Mouse (Mus musculus) CH12.LX (cell line): Measurements from ENCODE around the gene Heatr4. TPM values are rescaled to one million over a fixed set of nuclear protein-coding genes. Genes with fewer than 3 reads are reported as not detected.

Experiments
- DNase-seq: peaks from one replicate; pipeline ENCODE4 v3.0.0-alpha.2; 2013; ENCODE audit errors: extremely low read depth
- H3K27ac ChIP-seq: 2 replicates; pipeline ENCODE4 v1.5.1; 2012; ENCODE audit warnings: low read depth, mild to moderate bottlenecking, control low read depth, moderate library complexity; ENCODE audit not compliant: insufficient read depth
- H3K27me3 ChIP-seq: replicated peaks from 2 replicates; pipeline ENCODE3; 2012; ENCODE audit warnings: inconsistent platforms
- H3K36me3 ChIP-seq, 2 experiments: replicated peaks in 1 of 2; 2 replicates each; pipeline versions ENCODE3 to v1.6.1; 2012; ENCODE audit warnings: inconsistent platforms in 1 of 2, low read length in 1 of 2, mild to moderate bottlenecking in 1 of 2, mixed read lengths in 1 of 2, moderate library complexity in 1 of 2; ENCODE audit not compliant: control insufficient read depth in 1 of 2, insufficient read depth in 1 of 2
- H3K4me1 ChIP-seq, 2 experiments: 2 replicates each; pipeline ENCODE4 v1.6.1; 2012; ENCODE audit warnings: inconsistent platforms in 1 of 2, moderate library complexity in 1 of 2; ENCODE audit not compliant: insufficient read depth in 2 of 2, control insufficient read depth in 1 of 2
- H3K4me2 ChIP-seq: 2 replicates; pipeline ENCODE4 v1.6.1; 2012; ENCODE audit warnings: low read depth, mild to moderate bottlenecking, control low read depth; ENCODE audit not compliant: poor library complexity, insufficient read depth, severe bottlenecking
- H3K4me3 ChIP-seq, 3 experiments: fragments of 150-350 bp in 1 of 3; sonication (generic) in 1 of 3; replicated peaks in 1 of 3; 2 replicates each; pipeline versions ENCODE3 to v1.5.1; 2011 to 2012; ENCODE audit warnings: low read depth in 2 of 3, low read length in 2 of 3, mild to moderate bottlenecking in 2 of 3, moderate library complexity in 2 of 3, control low read depth in 1 of 3, improper control_type of control experiment in 1 of 3, inconsistent platforms in 1 of 3, mixed read lengths in 1 of 3; ENCODE audit not compliant: poor library complexity in 1 of 3
- H3K79me2 ChIP-seq: replicated peaks from 2 replicates; pipeline ENCODE4 v1.6.1; 2012; ENCODE audit warnings: mild to moderate bottlenecking, moderate library complexity; ENCODE audit not compliant: control insufficient read depth, poor library complexity, insufficient read depth, severe bottlenecking; ENCODE audit errors: extremely low read depth
- H3K9ac ChIP-seq: 2 replicates; pipeline ENCODE4 v1.6.1; 2012; ENCODE audit warnings: low read depth, mild to moderate bottlenecking, control low read depth, moderate library complexity; ENCODE audit not compliant: insufficient read depth
- H3K9me3 ChIP-seq: replicated peaks from 2 replicates; pipeline ENCODE3; 2012; ENCODE audit warnings: low read length, inconsistent platforms, mixed read lengths
- BHLHE40 ChIP-seq: IDR thresholded peaks from 2 replicates; pipeline ENCODE4 v1.6.1; 2011; ENCODE audit warnings: mild to moderate bottlenecking, low read depth, low read length, improper control_type of control experiment
- CHD1 ChIP-seq: IDR thresholded peaks from 2 replicates; pipeline ENCODE4 v1.6.1; 2012; ENCODE audit warnings: low read depth, low read length, improper control_type of control experiment, inconsistent platforms
- CHD2 ChIP-seq: IDR thresholded peaks from 2 replicates; pipeline ENCODE4 v1.6.1; 2011; ENCODE audit warnings: low read length, improper control_type of control experiment
- CTCF ChIP-seq, 2 experiments: IDR thresholded peaks in 1 of 2; conservative IDR thresholded peaks in 1 of 2; 2 replicates each; pipeline ENCODE4 v1.5.1; 2011 to 2012; ENCODE audit warnings: low read depth in 2 of 2, low read length in 2 of 2, improper control_type of control experiment in 1 of 2, inconsistent platforms in 1 of 2, mild to moderate bottlenecking in 1 of 2, moderate library complexity in 1 of 2
- E2F4 ChIP-seq: IDR thresholded peaks from 2 replicates; pipeline ENCODE4 v1.6.1; 2011; ENCODE audit warnings: low read depth, low read length, improper control_type of control experiment; ENCODE audit not compliant: insufficient replicate concordance
- EP300 ChIP-seq: IDR thresholded peaks from 2 replicates; pipeline ENCODE4 v1.6.1; 2011; ENCODE audit warnings: low read length, improper control_type of control experiment
- ETS1 ChIP-seq: conservative IDR thresholded peaks from 2 replicates; pipeline ENCODE4 v1.6.1; 2012; ENCODE audit warnings: low read depth, mild to moderate bottlenecking, inconsistent platforms, low read length, improper control_type of control experiment, moderate library complexity
- GABPA ChIP-seq: IDR thresholded peaks from 2 replicates; pipeline ENCODE4 v1.6.1; 2012; ENCODE audit warnings: low read depth, low read length, improper control_type of control experiment, inconsistent platforms; ENCODE audit not compliant: insufficient replicate concordance
- IRF4 ChIP-seq: IDR thresholded peaks from 2 replicates; pipeline ENCODE4 v1.6.1; 2014; ENCODE audit warnings: low read depth, mild to moderate bottlenecking, inconsistent platforms, low read length, improper control_type of control experiment
- JUN ChIP-seq: IDR thresholded peaks from 2 replicates; pipeline ENCODE4 v1.6.1; 2011; ENCODE audit warnings: low read depth, mild to moderate bottlenecking, low read length, improper control_type of control experiment, moderate library complexity; ENCODE audit not compliant: insufficient read depth
- JUND ChIP-seq: conservative IDR thresholded peaks from 2 replicates; pipeline ENCODE4 v1.6.1; 2011; ENCODE audit warnings: low read depth, low read length, improper control_type of control experiment
- KAT2A ChIP-seq: IDR thresholded peaks from 2 replicates; pipeline ENCODE4 v1.6.1; 2012; ENCODE audit warnings: low read length, improper control_type of control experiment, inconsistent platforms; ENCODE audit not compliant: insufficient replicate concordance
- MAFK ChIP-seq: IDR thresholded peaks from 2 replicates; pipeline ENCODE4 v1.6.1; 2011; ENCODE audit warnings: low read length, improper control_type of control experiment; ENCODE audit not compliant: insufficient replicate concordance
- MAX ChIP-seq: IDR thresholded peaks from 2 replicates; pipeline ENCODE4 v1.6.1; 2011; ENCODE audit warnings: low read length, improper control_type of control experiment
- MAZ ChIP-seq: IDR thresholded peaks from 2 replicates; pipeline ENCODE4 v1.6.1; 2012; ENCODE audit warnings: low read depth, mild to moderate bottlenecking, inconsistent platforms, low read length, improper control_type of control experiment, moderate library complexity
- MEF2A ChIP-seq: IDR thresholded peaks from 2 replicates; pipeline ENCODE4 v1.6.1; 2014; ENCODE audit warnings: low read depth, mild to moderate bottlenecking, inconsistent platforms, low read length, improper control_type of control experiment, borderline replicate concordance
- MXI1 ChIP-seq: IDR thresholded peaks from 2 replicates; pipeline ENCODE4 v1.6.1; 2011; ENCODE audit warnings: mild to moderate bottlenecking, low read depth, low read length, improper control_type of control experiment
- MYC ChIP-seq: IDR thresholded peaks from 2 replicates; pipeline ENCODE4 v1.6.1; 2011; ENCODE audit warnings: low read depth, mild to moderate bottlenecking, improper control_type of control experiment, low read length
- RAD21 ChIP-seq: IDR thresholded peaks from 2 replicates; pipeline ENCODE4 v1.6.1; 2011; ENCODE audit warnings: low read depth, mild to moderate bottlenecking, low read length, improper control_type of control experiment, moderate library complexity
- RCOR1 ChIP-seq: conservative IDR thresholded peaks from 2 replicates; pipeline ENCODE4 v1.6.1; 2012; ENCODE audit warnings: low read depth, mild to moderate bottlenecking, inconsistent platforms, low read length, improper control_type of control experiment
- SMC3 ChIP-seq: IDR thresholded peaks from 2 replicates; pipeline ENCODE4 v1.6.1; 2011; ENCODE audit warnings: low read depth, low read length, improper control_type of control experiment
- TCF12 ChIP-seq: IDR thresholded peaks from 2 replicates; pipeline ENCODE4 v1.6.1; 2014; ENCODE audit warnings: low read depth, mild to moderate bottlenecking, inconsistent platforms, low read length, improper control_type of control experiment
- USF2 ChIP-seq: conservative IDR thresholded peaks from 2 replicates; pipeline ENCODE4 v1.6.1; 2011; ENCODE audit warnings: low read depth, low read length, improper control_type of control experiment
- ZC3H11A ChIP-seq: IDR thresholded peaks from 2 replicates; pipeline ENCODE4 v1.6.1; 2012; ENCODE audit warnings: low read depth, mild to moderate bottlenecking, inconsistent platforms, low read length, improper control_type of control experiment
- ZMIZ1 ChIP-seq: IDR thresholded peaks from 2 replicates; pipeline ENCODE4 v1.6.1; 2012; ENCODE audit warnings: low read depth, mild to moderate bottlenecking, inconsistent platforms, low read length, improper control_type of control experiment
- ZNF384 ChIP-seq: IDR thresholded peaks from 2 replicates; pipeline ENCODE4 v1.6.1; 2012; ENCODE audit warnings: low read depth, low read length, improper control_type of control experiment, inconsistent platforms
- dilution Hi-C: fragments of 300-500 bp; cut with MboI; formaldehyde crosslinking; loops from 2 replicates; pipeline ENCODE4 v1.14.3; 2020; ENCODE audit warnings: low sequenced_read_pairs; ENCODE audit not compliant: extremely low pct_unique_long_range_greater_than_20kb, extremely low pct_ligation_motif_present
- in situ Hi-C: fragments of 300-500 bp; cut with MboI; formaldehyde crosslinking; loops from 3 replicates; pipeline ENCODE4 v1.14.3; 2019; ENCODE audit warnings: low sequenced_read_pairs, low pct_ligation_motif_present, low pct_unique_long_range_greater_than_20kb, mixed read lengths
- polyA plus RNA-seq: library from polyadenylated mRNA; unstranded; fragments of >175 nt; gene quantifications from 2 replicates; pipeline ENCODE4 v1.2.1, GENCODE M21; 2012; ENCODE audit warnings: low read depth; ENCODE audit not compliant: insufficient read length
- total RNA-seq, 2 experiments: library from RNA; depleted of rRNA; stranded (reverse); fragments of 300-350 nt in 1 of 2; fragments of >200 nt in 1 of 2; gene quantifications; 2 replicates each; pipeline ENCODE4 v1.2.3; 2012 to 2014

Gene Heatr4
- total and polyA plus RNA-seq, 3 experiments = not detected

- dilution Hi-C loops = no loop called here
- H3K4me1 ChIP-seq = 0 out of 4 replicates have a peak, but pooled peaks cover 0 to 6% of the 10 kb centered on the region in 2 experiments
Observed at GRCm38 (mm10) chr12:83937600-83937999, 47.1 kb downstream of the Heatr4 start.

GRCm38 (mm10) chr12:83929186-83929804 is 55.4 kb downstream of the Heatr4 start:
- H3K9me3 ChIP-seq = peaks cover 3% of the 10 kb centered on the region
- in situ Hi-C loops (no loop called here), dilution Hi-C loops (no loop called here)
- peaks cover 2 to 26% of the 10 kb centered on the region in 2 experiments; a peak in 3 of 4 replicates for H3K4me1 ChIP-seq
- no peaks in the 10 kb centered on the region for H3K27me3 ChIP-seq
- H3K36me3 ChIP-seq = no peaks in the 10 kb centered on the region
- H3K9ac ChIP-seq = no peak overlapping the region
- TF ChIP-seq EP300 = no peak
- no peak for TF ChIP-seq MAFK
- TF ChIP-seq IRF4 = no peak
- no peak for TF ChIP-seq CTCF (conservative IDR thresholded peaks at IDR 0.05 in 1 of 2, IDR thresholded peaks at IDR 0.05 in 1 of 2; ENCODE audit: low read depth in 2 of 2, low read length in 2 of 2)
- no peak for TF ChIP-seq GABPA
- TF ChIP-seq CHD1 = no peak
- no peak for TF ChIP-seq ETS1
- TF ChIP-seq USF2 = no peak
- no peak for TF ChIP-seq MYC
- no peak for TF ChIP-seq KAT2A
- TF ChIP-seq TCF12 = no peak
- TF ChIP-seq ZNF384 = no peak
- peak overlapping the region; percentile 9; the same call in 1 of the 2 replicates for H3K4me2 ChIP-seq
- peak; percentile 20 for DNase-seq
- no peak overlapping the region for H3K27ac ChIP-seq
- H3K4me3 ChIP-seq = no peak overlapping the region
- no peaks in the 10 kb centered on the region for H3K79me2 ChIP-seq

More at GRCm38 (mm10) chr12:83937600-83937999, 47.1 kb downstream of the Heatr4 start:
- H3K4me2 ChIP-seq = no peak overlapping the region
- H3K9me3 ChIP-seq = peaks cover 4% of the 10 kb centered on the region
- H3K79me2 ChIP-seq = no peaks in the 10 kb centered on the region
- H3K9ac ChIP-seq = no peak overlapping the region
- TF ChIP-seq RAD21 = peak; percentile 69
- peak; percentile 47 for TF ChIP-seq SMC3
- TF ChIP-seq MAX = no peak
- TF ChIP-seq JUND = no peak
- no peak for TF ChIP-seq BHLHE40
- TF ChIP-seq CTCF (conservative IDR thresholded peaks at IDR 0.05 in 1 of 2, IDR thresholded peaks at IDR 0.05 in 1 of 2; ENCODE audit: low read depth in 2 of 2, low read length in 2 of 2) = peak in 1 of 2 experiments; percentile 62; a peak in 2 of 4 replicates
- TF ChIP-seq JUN = no peak
- TF ChIP-seq MXI1 = no peak
- TF ChIP-seq MAFK = no peak
- no peak for TF ChIP-seq E2F4
- no peak for TF ChIP-seq ZC3H11A
- no peak for TF ChIP-seq ZMIZ1
- no peak for TF ChIP-seq MEF2A
- TF ChIP-seq MAZ = no peak
- no peak for TF ChIP-seq GABPA
- no peak for TF ChIP-seq CHD2
- TF ChIP-seq IRF4 = no peak
- no peak for TF ChIP-seq RCOR1
- TF ChIP-seq USF2 = no peak
- no peak for TF ChIP-seq CHD1
- TF ChIP-seq, all 38 proteins: peak for 3
- in situ Hi-C loops = no loop called here
- Histone ChIP-seq H3K36me3 (no peaks in the 10 kb centered on the region), H3K4me3 (no peak overlapping the region), H3K27ac (no peak overlapping the region), H3K27me3 (no peaks in the 10 kb centered on the region)
- no peak for DNase-seq
